Mouse (Mus musculus): Measurements from ENCODE around the gene Gm6217. TPM values are rescaled to one million over a fixed set of nuclear protein-coding genes. Genes with fewer than 3 reads are reported as not detected.
"Not testable (repeated sequence)": the region's sequence is repeated elsewhere in the genome, so short reads cannot be mapped to it uniquely, and the experiment has no call there.

Gm6217 gene
- polyA plus RNA-seq, 1 experiment from 2014 or later = not detected

- ATAC-seq (replicated peaks; ENCODE audit: insufficient number of reproducible peaks, insufficient read depth, low FRiP score, low read depth); H3K27me3 ChIP-seq; H3K9ac ChIP-seq; H3K36me3 ChIP-seq; H3K27ac ChIP-seq; H3K4me3 ChIP-seq; H3K4me2 ChIP-seq; H3K9me3 ChIP-seq (replicated peaks); H3K4me1 ChIP-seq (replicated peaks): not testable (repeated sequence)
- WGBS = no CpG with 5 or more reads among the region's 6 CpGs
Measured at GRCm38 (mm10) chr1:82943295-82943694, 12.1 kb upstream of the Gm6217 start, which contains the start of gene A030003K21Rik. Gene A030003K21Rik (minus strand): TSS chr1:82943388.

GRCm38 (mm10) chr1:82942505-82942904 lies 11.3 kb upstream of the Gm6217 start:
- 81% methylated on average over 2 of the region's 2 CpGs for WGBS

GRCm38 (mm10) chr1:82938666-82939065 lies 7.5 kb upstream of the Gm6217 start:
- Histone ChIP-seq H3K27ac (no peak overlapping the region), H3K4me2 (no peak overlapping the region), H3K27me3 (no peaks in the 10 kb centered on the region), H3K36me3 (no peaks in the 10 kb centered on the region), H3K9me3 (replicated peaks) (0 out of 2 replicates have a peak, but pooled peaks cover 3% of the 10 kb centered on the region), H3K9ac (no peak overlapping the region), H3K4me1 (replicated peaks) (no peaks in the 10 kb centered on the region), H3K4me3 (no peak overlapping the region)
- WGBS = 93% methylated on average over 5 of the region's 5 CpGs
- no peak for ATAC-seq (replicated peaks; ENCODE audit: insufficient number of reproducible peaks, insufficient read depth, low FRiP score, low read depth)

More at GRCm38 (mm10) chr1:82942505-82942904, 11.3 kb upstream of the Gm6217 start:
- not testable (repeated sequence) for H3K27ac ChIP-seq; H3K9me3 ChIP-seq (replicated peaks); H3K4me2 ChIP-seq; H3K36me3 ChIP-seq; H3K4me3 ChIP-seq; H3K27me3 ChIP-seq; H3K9ac ChIP-seq; H3K4me1 ChIP-seq (replicated peaks); ATAC-seq (replicated peaks; ENCODE audit: insufficient number of reproducible peaks, insufficient read depth, low FRiP score, low read depth)

GRCm38 (mm10) chr1:82930558-82930957 lies 641 bp downstream of the Gm6217 start:
- H3K9me3 ChIP-seq (replicated peaks); H3K4me3 ChIP-seq; H3K4me1 ChIP-seq (replicated peaks); H3K4me2 ChIP-seq; ATAC-seq (replicated peaks; ENCODE audit: insufficient number of reproducible peaks, insufficient read depth, low FRiP score, low read depth); H3K9ac ChIP-seq; H3K27ac ChIP-seq; H3K36me3 ChIP-seq; H3K27me3 ChIP-seq: not testable (repeated sequence)
- WGBS = 78% methylated on average over 3 of the region's 3 CpGs

- H3K36me3 ChIP-seq = no peaks in the 10 kb centered on the region
- H3K9me3 ChIP-seq (replicated peaks) = no peaks in the 10 kb centered on the region
- WGBS = 78% methylated on average over 6 of the region's 6 CpGs
- H3K4me3 ChIP-seq = no peak within 1 kb of the TSS
- no peak within 1 kb of the TSS for H3K27ac ChIP-seq
- H3K4me2 ChIP-seq = no peak within 1 kb of the TSS
- no peak for ATAC-seq (replicated peaks; ENCODE audit: insufficient number of reproducible peaks, insufficient read depth, low FRiP score, low read depth)
- H3K27me3 ChIP-seq = no peaks in the 10 kb centered on the region
- no peak within 1 kb of the TSS for H3K9ac ChIP-seq
- H3K4me1 ChIP-seq (replicated peaks) = no peaks in the 10 kb centered on the region
Measured at GRCm38 (mm10) chr1:82924650-82925049, 6.5 kb downstream of the Gm6217 start, which contains the start of gene A030014E15Rik. Gene A030014E15Rik (plus strand): TSS chr1:82924917.

GRCm38 (mm10) chr1:82913434-82913833 lies 17.8 kb downstream of the Gm6217 start:
- H3K4me3 ChIP-seq; H3K27ac ChIP-seq; H3K36me3 ChIP-seq; H3K27me3 ChIP-seq; H3K4me2 ChIP-seq; H3K9me3 ChIP-seq (replicated peaks); H3K4me1 ChIP-seq (replicated peaks); H3K9ac ChIP-seq; ATAC-seq (replicated peaks; ENCODE audit: insufficient number of reproducible peaks, insufficient read depth, low FRiP score, low read depth): not testable (repeated sequence)
- 95% methylated on average over 5 of the region's 5 CpGs for whole genome bisulfite sequencing

GRCm38 (mm10) chr1:82913025-82913424 lies 18.2 kb downstream of the Gm6217 start, which contains the start of gene A030005L19Rik:
Gene A030005L19Rik (plus strand): TSS chr1:82913325.
- Histone ChIP-seq H3K4me1 (replicated peaks) (no peaks in the 10 kb centered on the region), H3K4me2 (no peak within 1 kb of the TSS), H3K27me3 (no peaks in the 10 kb centered on the region), H3K36me3 (no peaks in the 10 kb centered on the region), H3K9me3 (replicated peaks) (no peaks in the 10 kb centered on the region), H3K9ac (no peak within 1 kb of the TSS), H3K27ac (no peak within 1 kb of the TSS), H3K4me3 (no peak within 1 kb of the TSS)
- ATAC-seq (replicated peaks; ENCODE audit: insufficient number of reproducible peaks, insufficient read depth, low FRiP score, low read depth) = no peak
- 80% methylated on average over 3 of the region's 3 CpGs for WGBS

- ATAC-seq (replicated peaks; ENCODE audit: insufficient number of reproducible peaks, insufficient read depth, low FRiP score, low read depth) = no peak
- 0 out of 2 replicates have a peak, but pooled peaks cover 2% of the 10 kb centered on the region for H3K4me1 ChIP-seq (replicated peaks)
- H3K27ac ChIP-seq = no peak overlapping the region
- no peaks in the 10 kb centered on the region for H3K27me3 ChIP-seq
- no peak overlapping the region for H3K4me2 ChIP-seq
- no peak overlapping the region for H3K4me3 ChIP-seq
- 57% methylated on average over 3 of the region's 3 CpGs for WGBS
- H3K9ac ChIP-seq = no peak overlapping the region
- H3K36me3 ChIP-seq = peaks cover 15% of the 10 kb centered on the region
- no peaks in the 10 kb centered on the region for H3K9me3 ChIP-seq (replicated peaks)
Measured at GRCm38 (mm10) chr1:82905886-82906285, 25.3 kb downstream of the Gm6217 start.

- Histone ChIP-seq H3K9me3 (replicated peaks) (no peaks in the 10 kb centered on the region), H3K36me3 (peaks cover 24% of the 10 kb centered on the region), H3K4me1 (replicated peaks) (0 out of 2 replicates have a peak, but pooled peaks cover 1% of the 10 kb centered on the region), H3K4me2 (no peak overlapping the region), H3K9ac (no peak overlapping the region), H3K27ac (no peak overlapping the region), H3K4me3 (no peak overlapping the region), H3K27me3 (no peaks in the 10 kb centered on the region)
- ATAC-seq (replicated peaks; ENCODE audit: insufficient number of reproducible peaks, insufficient read depth, low FRiP score, low read depth) = no peak
- 82% methylated on average over 3 of the region's 3 CpGs for WGBS
Measured at GRCm38 (mm10) chr1:82901201-82901600, 30.0 kb downstream of the Gm6217 start.

GRCm38 (mm10) chr1:82900567-82900966 lies 30.6 kb downstream of the Gm6217 start:
- H3K36me3 ChIP-seq = peaks cover 24% of the 10 kb centered on the region
- no peaks in the 10 kb centered on the region for H3K27me3 ChIP-seq
- H3K4me1 ChIP-seq (replicated peaks) = no peaks in the 10 kb centered on the region
- no peak overlapping the region for H3K4me2 ChIP-seq
- ATAC-seq (replicated peaks; ENCODE audit: insufficient number of reproducible peaks, insufficient read depth, low FRiP score, low read depth) = no peak
- H3K4me3 ChIP-seq = no peak overlapping the region
- H3K9ac ChIP-seq = no peak overlapping the region
- 85% methylated on average over 1 of the region's 1 CpGs for WGBS
- no peaks in the 10 kb centered on the region for H3K9me3 ChIP-seq (replicated peaks)
- no peak overlapping the region for H3K27ac ChIP-seq

- Histone ChIP-seq H3K9me3 (replicated peaks) (no peaks in the 10 kb centered on the region), H3K4me1 (replicated peaks) (no peaks in the 10 kb centered on the region)
Measured at GRCm38 (mm10) chr1:82893269-82893668, 37.9 kb downstream of the Gm6217 start.

More at GRCm38 (mm10) chr1:82893269-82893668, 37.9 kb downstream of the Gm6217 start:
- Histone ChIP-seq H3K4me2 (no peak overlapping the region), H3K4me3 (no peak overlapping the region), H3K9ac (no peak overlapping the region), H3K27ac (no peak overlapping the region), H3K36me3 (peaks cover 37% of the 10 kb centered on the region), H3K27me3 (no peaks in the 10 kb centered on the region)
- no peak for ATAC-seq (replicated peaks; ENCODE audit: insufficient number of reproducible peaks, insufficient read depth, low FRiP score, low read depth)
- WGBS = 95% methylated on average over 7 of the region's 7 CpGs

Data from heart, embryonic 15.5 days (tissue).